Mouse (Mus musculus): ENCODE results near the gene Nit1. TPM values are rescaled to one million over a fixed set of nuclear protein-coding genes. Genes with fewer than 3 reads are reported as not detected.

The Nit1 gene
- polyA plus RNA-seq, 1 experiment from 2014 or later = 62.7 TPM

Other genes starting within 250 kb of the Nit1 start
- 5.3 and 6.4 TPM in 2 replicates for gene Cfap126, start 231.7 kb downstream of the Nit1 start, polyA plus RNA-seq (2015; fragmentation: Nextera tagmentation; extraction: Ambion mirVana)
- gene Sdhc, start 195.0 kb downstream of the Nit1 start, polyA plus RNA-seq (2015; fragmentation: Nextera tagmentation; extraction: Ambion mirVana) = 206 and 226 TPM in 2 replicates
- gene Mpz, start 194.9 kb downstream of the Nit1 start, polyA plus RNA-seq (2015; fragmentation: Nextera tagmentation; extraction: Ambion mirVana) = not detected in 2 replicates
- gene Pcp4l1, start 149.4 kb downstream of the Nit1 start, polyA plus RNA-seq (2015; fragmentation: Nextera tagmentation; extraction: Ambion mirVana) = 7.1 and 7.9 TPM in 2 replicates
- gene Nr1i3, start 131.7 kb downstream of the Nit1 start, polyA plus RNA-seq (2015; fragmentation: Nextera tagmentation; extraction: Ambion mirVana) = 0.29 and 0.48 TPM in 2 replicates
- gene Tomm40l, start 123.1 kb downstream of the Nit1 start, polyA plus RNA-seq (2015; fragmentation: Nextera tagmentation; extraction: Ambion mirVana) = 47.7 and 54.8 TPM in 2 replicates
- gene Apoa2, start 120.6 kb downstream of the Nit1 start, polyA plus RNA-seq (2015; fragmentation: Nextera tagmentation; extraction: Ambion mirVana) = 1.4 and 2.3 TPM in 2 replicates
- gene Fcer1g, start 111.3 kb downstream of the Nit1 start, polyA plus RNA-seq (2015; fragmentation: Nextera tagmentation; extraction: Ambion mirVana) = 15.7 and 17.6 TPM in 2 replicates
- 7.2 and 7.6 TPM in 2 replicates for gene Adamts4, start 95.2 kb downstream of the Nit1 start, polyA plus RNA-seq (2015; fragmentation: Nextera tagmentation; extraction: Ambion mirVana)
- gene Ndufs2, start 94.3 kb downstream of the Nit1 start, polyA plus RNA-seq (2015; fragmentation: Nextera tagmentation; extraction: Ambion mirVana) = 212 and 232 TPM in 2 replicates
- gene B4galt3, start 75.3 kb downstream of the Nit1 start, polyA plus RNA-seq (2015; fragmentation: Nextera tagmentation; extraction: Ambion mirVana) = 111 and 114 TPM in 2 replicates
- 47.6 and 49.2 TPM in 2 replicates for gene Ppox, start 64.5 kb downstream of the Nit1 start, polyA plus RNA-seq (2015; fragmentation: Nextera tagmentation; extraction: Ambion mirVana)
- 126 and 130 TPM in 2 replicates for gene Usp21, start 57.7 kb downstream of the Nit1 start, polyA plus RNA-seq (2015; fragmentation: Nextera tagmentation; extraction: Ambion mirVana)
- gene Ufc1, start 50.6 kb downstream of the Nit1 start, polyA plus RNA-seq (2015; fragmentation: Nextera tagmentation; extraction: Ambion mirVana) = 93.5 and 102 TPM in 2 replicates
- 55.5 and 61.7 TPM in 2 replicates for gene Dedd, start 16.5 kb downstream of the Nit1 start, polyA plus RNA-seq (2015; fragmentation: Nextera tagmentation; extraction: Ambion mirVana)
- gene Pfdn2, start within 50 bp of the Nit1 start, polyA plus RNA-seq (2015; fragmentation: Nextera tagmentation; extraction: Ambion mirVana) = 118 and 156 TPM in 2 replicates
- 2.7 and 3.1 TPM in 2 replicates for gene Klhdc9, start 15.2 kb upstream of the Nit1 start, polyA plus RNA-seq (2015; fragmentation: Nextera tagmentation; extraction: Ambion mirVana)
- 0.67 and 1.1 TPM in 2 replicates for gene Nectin4, start 24.5 kb upstream of the Nit1 start, polyA plus RNA-seq (2015; fragmentation: Nextera tagmentation; extraction: Ambion mirVana)
- 0.48 and 0.81 TPM in 2 replicates for gene Arhgap30, start 43.3 kb upstream of the Nit1 start, polyA plus RNA-seq (2015; fragmentation: Nextera tagmentation; extraction: Ambion mirVana)
- 207 and 226 TPM in 2 replicates for gene Usf1, start 65.7 kb upstream of the Nit1 start, polyA plus RNA-seq (2015; fragmentation: Nextera tagmentation; extraction: Ambion mirVana)
- gene Tstd1, start 73.2 kb upstream of the Nit1 start, polyA plus RNA-seq (2015; fragmentation: Nextera tagmentation; extraction: Ambion mirVana) = 10.1 and 11.4 TPM in 2 replicates
- gene F11r, start 91.9 kb upstream of the Nit1 start, polyA plus RNA-seq (2015; fragmentation: Nextera tagmentation; extraction: Ambion mirVana) = 7.8 and 10.2 TPM in 2 replicates
- 32.6 and 33.2 TPM in 2 replicates for gene Alyref2, start 157.8 kb upstream of the Nit1 start, polyA plus RNA-seq (2015; fragmentation: Nextera tagmentation; extraction: Ambion mirVana)
- not detected in 2 replicates for gene Itln1, start 189.6 kb upstream of the Nit1 start, polyA plus RNA-seq (2015; fragmentation: Nextera tagmentation; extraction: Ambion mirVana)
- gene Cd244a, start 213.5 kb upstream of the Nit1 start, polyA plus RNA-seq (2015; fragmentation: Nextera tagmentation; extraction: Ambion mirVana) = not detected in 2 replicates

Measured in forebrain, embryonic 16.5 days (tissue).